Mouse (Mus musculus) inflammation-experienced regulatory T-cells, adult 6 months (primary cell): ENCODE results near the gene Nrbf2. TPM values are rescaled to one million over a fixed set of nuclear protein-coding genes. Genes with fewer than 3 reads are reported as not detected.

Experiments used
- polyA plus RNA-seq, 3 experiments: library from polyadenylated mRNA; unstranded; fragments of 100-300 nt; shearing (Covaris generic); gene quantifications; one replicate each; pipeline ENCODE4 v1.2.1; 2017

Gene Nrbf2
- polyA plus RNA-seq, 3 experiments from 2014 or later, result 30.7 to 35.8 (median 32.9) TPM

Other genes starting within 250 kb of the Nrbf2 start
- 10 to 100 TPM; 34.3 to 58.3 (median 45.7) TPM for gene Jmjd1c, start 189.2 kb downstream of the Nrbf2 start, polyA plus RNA-seq
- 10 to 100 TPM; 16.5 to 25.6 (median 19.6) TPM for gene Reep3, start 188.4 kb downstream of the Nrbf2 start, polyA plus RNA-seq